Mouse (Mus musculus): ENCODE results near the gene Sema6d.

Sema6d gene

GRCm38 (mm10) chr2:124089813-124090230, at the start of gene Sema6d:
Gene Sema6d (plus strand): TSS chr2:124089969.
- DNase-seq (ENCODE audit: low read depth), result no peak

GRCm38 (mm10) chr2:124059910-124060309, 29.9 kb upstream of the Sema6d start:
- DNase-seq (ENCODE audit: low read depth), result no peak

- no peak for DNase-seq (ENCODE audit: low read depth)
Observed at GRCm38 (mm10) chr2:124068380-124068779, 21.4 kb upstream of the Sema6d start.

DNA sequence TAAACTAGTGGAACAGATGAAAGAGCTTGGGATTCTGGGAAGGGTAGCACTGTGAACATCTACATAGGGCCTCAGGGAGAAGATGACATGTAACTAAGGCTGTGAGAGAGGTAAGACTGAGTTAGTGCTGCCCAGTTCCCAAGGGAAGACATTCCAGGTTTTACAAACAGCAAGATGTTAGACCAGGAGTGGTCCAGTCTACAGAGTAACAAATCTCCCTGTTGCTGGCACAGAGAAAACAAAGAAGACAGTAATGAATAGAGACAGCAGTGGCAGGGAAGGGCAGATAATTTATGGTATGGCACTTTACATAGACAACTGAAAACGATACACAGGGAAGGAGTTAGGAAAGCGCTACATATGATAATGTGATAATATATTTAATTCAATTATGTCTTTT, 19.1 kb upstream of the Sema6d start:
- no peak for DNase-seq (ENCODE audit: low read depth)

GRCm38 (mm10) chr2:124071380-124071779, 18.4 kb upstream of the Sema6d start:
- no peak for DNase-seq (ENCODE audit: low read depth)

- DNase-seq (ENCODE audit: low read depth), result no peak
Observed at GRCm38 (mm10) chr2:124090231-124091141, 717 bp downstream of the Sema6d start.

DNA sequence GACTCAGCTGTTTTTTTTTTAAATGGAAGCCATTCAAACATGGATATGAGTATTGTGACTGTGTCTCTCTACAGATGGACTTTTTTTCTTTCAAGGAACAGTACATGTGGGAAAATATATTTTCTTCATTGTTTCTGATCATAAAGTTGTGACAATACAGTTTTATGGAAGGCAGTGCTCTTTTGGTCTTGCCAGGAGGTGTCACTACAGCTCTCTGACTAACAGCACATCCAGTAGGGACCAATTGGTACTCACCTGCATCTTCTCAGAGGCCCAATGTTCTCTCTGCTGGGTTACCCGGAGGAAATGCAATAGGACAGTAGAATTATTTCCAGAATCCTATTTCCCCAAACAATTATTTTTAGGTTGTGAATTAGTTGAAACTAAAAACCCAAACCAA, 9.9 kb downstream of the Sema6d start:
- no peak for DNase-seq (ENCODE audit: low read depth)

GRCm38 (mm10) chr2:124100486-124101200, 10.9 kb downstream of the Sema6d start:
- DNase-seq (ENCODE audit: low read depth), result no peak

DNA sequence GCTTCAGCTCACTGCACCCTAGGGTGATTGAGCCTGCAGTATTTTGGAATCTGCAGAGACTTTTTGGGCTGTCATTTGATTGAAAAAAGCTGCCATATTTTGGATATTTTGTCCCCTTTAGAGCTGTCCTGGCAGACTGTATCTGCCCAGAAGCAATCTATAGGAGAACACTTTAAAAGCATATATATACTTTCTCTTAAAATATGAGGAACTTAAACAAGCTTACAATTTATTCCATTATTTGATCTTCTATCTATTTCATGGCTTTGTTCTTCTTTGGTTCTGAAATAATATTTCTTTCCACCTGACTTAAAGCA, 11.4 kb downstream of the Sema6d start:
- DNase-seq (ENCODE audit: low read depth), result no peak

GRCm38 (mm10) chr2:124101580-124101979, 11.8 kb downstream of the Sema6d start:
- no peak for DNase-seq (ENCODE audit: low read depth)

- DNase-seq (ENCODE audit: low read depth), result no peak
Observed at GRCm38 (mm10) chr2:124103277-124103676, 13.5 kb downstream of the Sema6d start.

DNA sequence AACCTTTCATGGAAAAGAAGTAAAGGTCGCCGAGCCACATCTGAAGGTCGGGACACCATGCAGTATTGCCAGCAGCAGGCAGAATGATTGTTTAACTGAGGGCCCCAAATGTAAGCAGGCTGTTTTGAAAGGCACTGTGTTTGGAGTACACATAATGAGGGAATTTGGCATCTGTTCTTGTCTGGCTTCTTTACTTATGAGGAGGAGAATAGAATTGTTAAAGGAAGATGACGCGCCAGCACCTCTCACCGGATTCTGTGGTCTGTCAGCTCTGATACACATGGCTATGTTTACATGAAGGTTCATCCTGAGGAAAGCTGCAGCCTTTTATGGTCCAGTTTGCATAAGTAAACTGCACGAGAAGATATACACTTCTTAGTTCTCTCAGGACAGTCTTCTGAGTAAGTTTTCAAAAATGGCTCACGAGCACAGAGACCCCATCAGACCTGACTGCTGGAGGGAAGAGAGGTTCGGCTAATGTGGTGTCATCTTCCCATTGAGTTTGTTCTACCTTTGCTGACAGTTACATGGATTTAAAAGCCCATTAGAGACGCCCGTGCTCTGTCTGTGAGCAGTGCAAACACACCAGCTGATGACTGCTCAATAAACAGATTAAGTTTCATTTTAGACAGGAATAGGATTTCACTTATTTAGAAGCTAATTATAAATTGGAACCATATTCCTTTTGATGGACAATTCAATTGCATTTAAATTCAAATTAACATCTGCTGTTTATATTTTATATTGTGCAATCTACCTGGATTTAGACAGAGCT, 28.9 kb downstream of the Sema6d start:
- DNase-seq (ENCODE audit: low read depth), result no peak

DNA sequence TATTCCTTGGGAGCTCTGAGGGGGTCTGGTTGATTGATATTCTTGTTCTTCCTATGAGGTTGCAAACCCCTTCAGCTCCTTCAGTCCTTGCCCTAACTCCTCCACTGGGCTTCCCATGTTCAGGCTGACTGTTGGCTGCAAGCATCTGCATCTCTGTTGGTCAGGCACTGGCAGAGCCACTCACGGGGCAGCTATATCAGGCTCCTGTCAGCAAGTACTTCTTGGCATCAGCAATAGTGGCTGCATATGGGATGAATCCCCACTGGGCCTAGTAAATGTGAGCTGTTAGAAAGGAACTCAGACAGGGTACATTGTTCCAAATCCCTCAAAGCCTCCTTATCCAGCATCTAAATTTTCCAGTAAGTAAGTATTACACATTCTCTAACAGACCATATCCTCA, 30.6 kb downstream of the Sema6d start:
- DNase-seq (ENCODE audit: low read depth), result peak; percentile 17

DNA sequence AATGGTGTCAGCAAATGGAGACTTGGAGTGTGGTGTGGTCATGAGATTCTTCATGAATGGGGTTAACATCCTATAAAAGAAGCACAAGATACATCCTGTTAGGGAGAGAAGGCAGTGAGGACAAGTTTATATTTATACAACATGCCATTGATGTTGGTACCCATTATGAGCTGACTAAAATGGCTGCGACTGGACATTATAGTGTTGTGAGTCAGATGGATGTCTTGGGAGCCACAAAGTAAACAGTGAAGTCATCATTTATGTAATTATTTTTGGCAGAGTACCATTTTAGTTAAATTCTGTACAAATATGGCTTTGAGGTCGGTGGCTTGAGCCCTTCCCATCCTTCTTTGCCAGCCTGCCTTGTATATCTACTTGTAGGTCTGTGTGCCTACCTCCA, 31.8 kb downstream of the Sema6d start:
- DNase-seq (ENCODE audit: low read depth), result no peak

DNA sequence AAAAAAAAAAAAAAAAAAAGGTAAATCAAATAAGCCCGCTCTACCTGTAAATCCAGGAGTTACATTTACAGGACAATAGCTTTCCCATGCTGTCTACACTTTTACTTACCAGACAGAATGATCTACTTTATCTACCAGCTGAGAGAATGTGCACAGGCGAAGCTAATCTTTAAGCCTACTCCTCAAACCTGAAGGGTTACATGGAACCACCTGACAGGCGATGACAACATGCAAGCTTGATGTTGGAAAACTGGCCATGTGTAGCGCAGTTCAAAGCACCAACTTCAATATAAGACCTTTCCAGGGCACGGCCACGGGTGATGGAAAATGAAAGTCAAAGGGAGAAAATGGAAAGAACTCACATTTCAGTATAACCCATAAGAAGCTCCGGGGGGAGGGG, 35.7 kb downstream of the Sema6d start:
- DNase-seq (ENCODE audit: low read depth), result no peak

GRCm38 (mm10) chr2:124126853-124127252, 37.1 kb downstream of the Sema6d start:
- DNase-seq (ENCODE audit: low read depth), result no peak

- DNase-seq (ENCODE audit: low read depth), result no peak
Observed at GRCm38 (mm10) chr2:124130876-124131275, 41.1 kb downstream of the Sema6d start.

DNA sequence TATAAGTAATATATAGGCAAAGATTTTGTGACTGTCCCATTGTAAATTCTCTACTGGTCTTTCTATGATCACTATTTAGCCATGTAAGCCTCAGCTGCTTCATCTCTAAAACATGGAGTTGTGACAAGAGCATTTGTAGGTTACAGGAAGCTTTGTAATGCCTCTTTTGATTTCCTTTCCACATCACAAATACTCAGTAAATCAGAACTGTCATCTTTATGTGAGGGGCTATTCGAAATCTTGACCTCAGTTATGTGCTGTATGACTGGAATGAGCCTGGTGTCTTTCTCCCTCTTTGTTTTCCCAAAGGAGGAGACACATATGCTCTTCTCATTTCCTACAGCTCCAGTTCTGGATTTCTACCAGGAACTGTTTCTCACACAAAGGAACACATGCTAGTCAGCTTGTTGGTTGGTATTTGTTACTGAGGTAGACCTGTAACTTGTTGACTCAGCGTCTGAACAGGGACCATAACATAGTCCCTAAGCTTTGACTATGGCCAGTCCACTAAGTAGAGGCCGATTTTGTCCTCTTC, 51.8 kb downstream of the Sema6d start:
- DNase-seq (ENCODE audit: low read depth), result no peak

- no peak for DNase-seq (ENCODE audit: low read depth)
Observed at GRCm38 (mm10) chr2:124145528-124145927, 55.8 kb downstream of the Sema6d start.

DNA sequence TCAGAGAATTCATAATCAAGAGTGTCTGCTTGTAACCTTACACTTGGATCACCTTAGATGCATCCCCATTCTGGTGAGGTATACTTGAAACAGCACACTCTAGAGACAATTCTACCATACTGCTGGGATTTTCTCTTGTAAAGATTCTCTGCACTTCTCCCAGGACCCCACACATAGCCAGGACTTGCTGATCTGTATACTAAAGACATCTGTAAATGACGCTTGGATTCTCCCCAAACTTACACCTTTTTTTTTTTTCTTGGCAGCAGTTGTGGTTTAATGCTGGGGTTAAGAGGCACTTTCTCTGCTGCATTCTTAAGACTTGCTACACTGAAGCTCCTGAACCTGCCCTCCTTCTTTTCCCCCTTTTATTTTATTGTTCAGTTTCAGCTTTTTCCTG, 68.4 kb downstream of the Sema6d start:
- DNase-seq (ENCODE audit: low read depth), result no peak

DNA sequence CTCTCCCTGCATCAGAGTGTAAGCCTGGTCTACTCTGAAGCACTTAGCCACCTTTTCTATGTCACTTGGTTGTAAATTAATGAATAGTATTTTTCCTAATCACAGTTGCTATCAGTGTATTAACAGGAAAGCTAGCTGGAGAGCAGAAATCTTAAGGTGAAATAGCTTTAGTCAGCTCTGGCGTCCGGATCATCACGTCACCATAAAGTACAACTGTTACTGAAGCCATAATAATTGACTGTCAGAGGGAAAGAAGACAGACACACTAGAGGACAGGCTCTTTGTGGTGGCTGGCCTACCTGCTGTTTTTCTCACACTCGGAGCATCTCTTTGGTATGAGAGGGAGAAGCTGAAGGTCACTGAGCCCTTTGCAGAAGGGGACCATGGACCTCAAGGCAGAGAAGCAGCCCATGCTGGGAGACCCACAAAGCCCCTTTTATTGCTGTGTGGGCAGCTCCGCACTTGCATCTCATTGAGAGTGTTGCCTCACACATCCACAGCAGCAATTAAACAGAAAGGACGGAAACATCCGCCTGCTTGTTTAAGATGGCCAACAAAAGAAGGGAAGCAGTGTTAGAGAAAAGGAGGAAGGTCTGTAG, 72.3 kb downstream of the Sema6d start:
- DNase-seq (ENCODE audit: low read depth), result no peak

GRCm38 (mm10) chr2:124168411-124168810, 78.6 kb downstream of the Sema6d start:
- DNase-seq (ENCODE audit: low read depth), result no peak
